Mouse (Mus musculus): ENCODE measurements around the gene Hmcn1. TPM values are rescaled to one million over a fixed set of nuclear protein-coding genes. Genes with fewer than 3 reads are reported as not detected.

Gene Hmcn1
- polyA plus RNA-seq, 1 experiment: 2.6 TPM

- no peak overlapping the region for H3K4me3 ChIP-seq (ENCODE audit: low read depth, low read length)
- no peaks in the 10 kb centered on the region for H3K27me3 ChIP-seq (ENCODE audit: control insufficient read depth, insufficient read depth, low read length)
- H3K4me1 ChIP-seq (ENCODE audit: control insufficient read depth, insufficient read depth, insufficient read length, low read length): no peaks in the 10 kb centered on the region
- WGBS: 34% methylated on average over 7 of the region's 7 CpGs
- TF ChIP-seq CTCF (IDR thresholded peaks at IDR 0.05; ENCODE audit: extremely low read depth, insufficient read length, insufficient replicate concordance, low read depth, low read length): no peak
- no peaks in the 10 kb centered on the region for H3K36me3 ChIP-seq (ENCODE audit: control insufficient read depth, insufficient read depth, low read length)
- H3K27ac ChIP-seq (ENCODE audit: insufficient read depth, low read depth, low read length): no peak overlapping the region
These were observed 250.7 kb downstream of the Hmcn1 start for GRCm38 (mm10) chr1:150742376-150743087.

GRCm38 (mm10) chr1:150711438-150711837, 281.8 kb downstream of the Hmcn1 start:
- TF ChIP-seq CTCF (IDR thresholded peaks at IDR 0.05; ENCODE audit: extremely low read depth, insufficient read length, insufficient replicate concordance, low read depth, low read length) (no peak), POLR2A (IDR thresholded peaks at IDR 0.05; ENCODE audit: low read depth, low read length) (no peak)
- Histone ChIP-seq H3K4me3 (ENCODE audit: low read depth, low read length) (no peak overlapping the region), H3K4me1 (ENCODE audit: control insufficient read depth, insufficient read depth, insufficient read length, low read length) (no peaks in the 10 kb centered on the region), H3K27ac (ENCODE audit: insufficient read depth, low read depth, low read length) (no peak overlapping the region), H3K27me3 (ENCODE audit: control insufficient read depth, insufficient read depth, low read length) (no peaks in the 10 kb centered on the region), H3K36me3 (ENCODE audit: control insufficient read depth, insufficient read depth, low read length) (no peaks in the 10 kb centered on the region)
- 63% methylated on average over 5 of the region's 5 CpGs for WGBS

GRCm38 (mm10) chr1:150706502-150706901, 286.7 kb downstream of the Hmcn1 start:
- Histone ChIP-seq H3K27me3 (ENCODE audit: control insufficient read depth, insufficient read depth, low read length) (no peaks in the 10 kb centered on the region), H3K27ac (ENCODE audit: insufficient read depth, low read depth, low read length) (no peak overlapping the region), H3K4me1 (ENCODE audit: control insufficient read depth, insufficient read depth, insufficient read length, low read length) (no peaks in the 10 kb centered on the region), H3K4me3 (ENCODE audit: low read depth, low read length) (no peak overlapping the region), H3K36me3 (ENCODE audit: control insufficient read depth, insufficient read depth, low read length) (no peaks in the 10 kb centered on the region)
- WGBS: 83% methylated on average over 4 of the region's 4 CpGs
- TF ChIP-seq CTCF (IDR thresholded peaks at IDR 0.05; ENCODE audit: extremely low read depth, insufficient read length, insufficient replicate concordance, low read depth, low read length) (no peak), POLR2A (IDR thresholded peaks at IDR 0.05; ENCODE audit: low read depth, low read length) (no peak)

- no peaks in the 10 kb centered on the region for H3K27me3 ChIP-seq (ENCODE audit: control insufficient read depth, insufficient read depth, low read length)
- no peak for TF ChIP-seq CTCF (IDR thresholded peaks at IDR 0.05; ENCODE audit: extremely low read depth, insufficient read length, insufficient replicate concordance, low read depth, low read length)
- TF ChIP-seq POLR2A (IDR thresholded peaks at IDR 0.05; ENCODE audit: low read depth, low read length): no peak
- no peak overlapping the region for H3K4me3 ChIP-seq (ENCODE audit: low read depth, low read length)
- WGBS: 68% methylated on average over 3 of the region's 3 CpGs
- H3K27ac ChIP-seq (ENCODE audit: insufficient read depth, low read depth, low read length): no peak overlapping the region
- H3K4me1 ChIP-seq (ENCODE audit: control insufficient read depth, insufficient read depth, insufficient read length, low read length): no peaks in the 10 kb centered on the region
- H3K36me3 ChIP-seq (ENCODE audit: control insufficient read depth, insufficient read depth, low read length): no peaks in the 10 kb centered on the region
These were observed 295.5 kb downstream of the Hmcn1 start for GRCm38 (mm10) chr1:150697749-150698148.

GRCm38 (mm10) chr1:150682044-150682443, 311.2 kb downstream of the Hmcn1 start:
- TF ChIP-seq POLR2A (IDR thresholded peaks at IDR 0.05; ENCODE audit: low read depth, low read length): no peak
- no peak for TF ChIP-seq CTCF (IDR thresholded peaks at IDR 0.05; ENCODE audit: extremely low read depth, insufficient read length, insufficient replicate concordance, low read depth, low read length)
- Histone ChIP-seq H3K4me1 (ENCODE audit: control insufficient read depth, insufficient read depth, insufficient read length, low read length) (no peaks in the 10 kb centered on the region), H3K36me3 (ENCODE audit: control insufficient read depth, insufficient read depth, low read length) (no peaks in the 10 kb centered on the region), H3K27me3 (ENCODE audit: control insufficient read depth, insufficient read depth, low read length) (no peaks in the 10 kb centered on the region), H3K27ac (ENCODE audit: insufficient read depth, low read depth, low read length) (no peak overlapping the region), H3K4me3 (ENCODE audit: low read depth, low read length) (no peak overlapping the region)
- 83% methylated on average over 6 of the region's 6 CpGs for WGBS

- H3K4me3 ChIP-seq (ENCODE audit: low read depth, low read length): no peak overlapping the region
- no peak overlapping the region for H3K27ac ChIP-seq (ENCODE audit: insufficient read depth, low read depth, low read length)
- no peaks in the 10 kb centered on the region for H3K4me1 ChIP-seq (ENCODE audit: control insufficient read depth, insufficient read depth, insufficient read length, low read length)
- no peaks in the 10 kb centered on the region for H3K27me3 ChIP-seq (ENCODE audit: control insufficient read depth, insufficient read depth, low read length)
- TF ChIP-seq POLR2A (IDR thresholded peaks at IDR 0.05; ENCODE audit: low read depth, low read length) (no peak), CTCF (IDR thresholded peaks at IDR 0.05; ENCODE audit: extremely low read depth, insufficient read length, insufficient replicate concordance, low read depth, low read length) (no peak)
- 83% methylated on average over 3 of the region's 3 CpGs for WGBS
- H3K36me3 ChIP-seq (ENCODE audit: control insufficient read depth, insufficient read depth, low read length): no peaks in the 10 kb centered on the region
These were observed 311.8 kb downstream of the Hmcn1 start for GRCm38 (mm10) chr1:150681433-150681832.

- no peaks in the 10 kb centered on the region for H3K27me3 ChIP-seq (ENCODE audit: control insufficient read depth, insufficient read depth, low read length)
- no peak overlapping the region for H3K4me3 ChIP-seq (ENCODE audit: low read depth, low read length)
- H3K27ac ChIP-seq (ENCODE audit: insufficient read depth, low read depth, low read length): no peak overlapping the region
- no peak for TF ChIP-seq POLR2A (IDR thresholded peaks at IDR 0.05; ENCODE audit: low read depth, low read length)
- no peak for TF ChIP-seq CTCF (IDR thresholded peaks at IDR 0.05; ENCODE audit: extremely low read depth, insufficient read length, insufficient replicate concordance, low read depth, low read length)
- no peaks in the 10 kb centered on the region for H3K4me1 ChIP-seq (ENCODE audit: control insufficient read depth, insufficient read depth, insufficient read length, low read length)
- 67% methylated on average over 15 of the region's 15 CpGs for WGBS
- H3K36me3 ChIP-seq (ENCODE audit: control insufficient read depth, insufficient read depth, low read length): no peaks in the 10 kb centered on the region
These were observed 312.2 kb downstream of the Hmcn1 start for GRCm38 (mm10) chr1:150681006-150681405.

All from small intestine, adult 2 months (tissue).